Mouse (Mus musculus) ovary, postnatal 14 days (tissue): ENCODE data around the gene St5.

Experiments used
- DNase-seq: peaks from one replicate; pipeline ENCODE4 v3.0.0; 2022; ENCODE audit warnings: low spot score

The St5 gene

DNA sequence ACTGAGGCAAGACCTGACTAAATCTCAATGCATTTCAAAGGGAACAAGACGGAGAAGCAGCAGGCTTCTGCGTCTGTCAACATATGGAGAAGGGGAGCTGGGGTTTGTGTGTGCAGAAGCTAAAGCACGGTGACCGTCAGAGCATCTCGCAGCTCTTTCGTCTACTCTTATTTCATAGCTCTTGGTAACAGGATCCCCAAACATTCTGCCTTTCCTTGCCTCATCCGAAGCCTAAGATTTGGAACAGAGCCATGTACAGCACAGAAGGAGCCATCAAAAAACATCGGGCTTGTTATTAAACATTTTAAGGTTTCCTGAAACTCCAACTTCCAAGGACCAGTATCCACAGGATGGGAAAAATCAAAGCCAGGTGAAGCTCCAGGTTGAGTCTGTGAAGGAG is 62.3 kb downstream of the St5 start:
- no peak for DNase-seq

DNA sequence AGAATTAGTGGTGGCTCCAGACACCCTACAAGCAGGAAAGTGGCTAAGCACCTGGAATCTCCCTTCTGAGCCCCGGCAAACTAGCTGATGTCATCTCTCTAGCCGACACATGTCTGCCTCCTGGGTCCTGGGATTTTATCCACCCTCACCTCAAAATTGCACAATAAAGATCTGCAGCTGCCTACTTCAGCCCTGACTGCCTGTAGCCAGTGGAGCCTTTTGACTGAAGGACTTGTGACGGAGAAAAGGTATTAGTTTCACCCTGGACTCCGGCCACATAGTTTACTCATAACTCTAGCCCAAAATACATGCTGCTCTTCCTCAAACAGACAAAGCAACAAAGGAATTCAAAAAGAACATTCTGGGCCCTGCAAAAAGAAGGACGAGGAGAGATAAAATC is 66.0 kb downstream of the St5 start:
- no peak for DNase-seq

DNA sequence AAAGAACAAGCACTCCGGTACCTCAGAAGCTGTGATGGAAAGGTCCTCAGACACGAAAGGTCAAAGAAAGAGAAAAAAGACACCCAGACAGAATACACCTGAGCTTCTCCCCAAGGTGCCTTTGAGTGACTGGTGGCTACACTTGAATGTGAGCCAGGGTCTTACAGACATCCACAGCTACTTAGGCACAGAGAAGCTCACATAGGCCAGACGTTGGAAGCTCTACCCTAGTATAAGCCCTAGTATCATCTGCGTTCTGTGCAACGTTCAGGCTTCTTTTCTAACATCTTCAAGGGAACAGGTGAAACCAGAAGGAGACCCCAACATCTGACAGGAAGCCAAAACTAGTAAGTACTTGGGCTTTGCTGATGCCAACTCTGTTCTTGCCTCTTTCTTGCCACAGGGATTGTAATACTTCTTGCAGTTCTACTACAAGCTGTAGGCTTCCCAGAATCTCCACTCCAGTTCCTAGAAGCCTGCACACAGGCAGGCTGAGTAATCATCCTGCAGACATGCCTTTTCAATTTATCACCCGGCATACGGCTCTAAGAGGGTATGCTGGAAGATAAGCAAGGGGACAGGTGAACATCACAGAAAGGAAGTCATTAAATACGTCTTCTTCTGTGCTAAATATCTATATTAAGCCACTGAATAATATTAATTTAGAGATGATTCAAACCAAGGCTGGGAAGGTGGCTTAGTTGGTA is 67.2 kb downstream of the St5 start:
- no peak for DNase-seq

DNA sequence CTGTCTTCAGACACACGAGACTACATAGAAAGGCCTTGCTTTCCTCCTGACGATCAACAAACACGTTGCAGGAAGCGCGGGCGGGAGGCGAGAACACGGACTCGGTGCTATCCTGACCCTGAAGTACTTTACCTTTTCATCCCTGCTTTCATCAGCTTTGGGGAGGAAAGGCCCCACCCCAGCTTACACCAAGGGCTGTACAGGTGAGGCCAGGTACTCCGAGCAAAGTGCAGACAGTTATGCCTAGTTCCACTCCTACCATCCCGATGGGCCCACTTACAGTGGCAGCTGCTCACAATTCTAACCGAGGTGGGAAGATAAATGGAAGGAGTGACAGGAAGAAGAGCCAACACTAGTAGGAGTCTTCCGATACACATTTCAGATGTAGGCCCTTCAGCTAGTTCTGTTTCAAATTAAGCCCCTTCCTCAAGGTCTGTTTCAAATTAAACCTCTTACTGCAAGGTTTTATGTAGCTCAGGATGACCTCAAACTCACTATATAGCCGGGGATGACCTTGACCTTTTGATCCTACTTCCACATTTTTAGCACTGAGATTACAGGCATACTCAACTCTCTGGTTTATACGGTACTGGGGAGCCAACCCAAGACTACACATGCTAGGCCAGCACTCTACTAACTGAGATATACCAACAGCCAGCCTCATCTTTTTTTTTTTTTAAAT is 69.9 kb downstream of the St5 start:
- DNase-seq = no peak

GRCm38 (mm10) chr7:109631330-109631729 is 72.1 kb downstream of the St5 start:
- no peak for DNase-seq

GRCm38 (mm10) chr7:109629871-109630778 is 73.3 kb downstream of the St5 start:
- DNase-seq = no peak

DNA sequence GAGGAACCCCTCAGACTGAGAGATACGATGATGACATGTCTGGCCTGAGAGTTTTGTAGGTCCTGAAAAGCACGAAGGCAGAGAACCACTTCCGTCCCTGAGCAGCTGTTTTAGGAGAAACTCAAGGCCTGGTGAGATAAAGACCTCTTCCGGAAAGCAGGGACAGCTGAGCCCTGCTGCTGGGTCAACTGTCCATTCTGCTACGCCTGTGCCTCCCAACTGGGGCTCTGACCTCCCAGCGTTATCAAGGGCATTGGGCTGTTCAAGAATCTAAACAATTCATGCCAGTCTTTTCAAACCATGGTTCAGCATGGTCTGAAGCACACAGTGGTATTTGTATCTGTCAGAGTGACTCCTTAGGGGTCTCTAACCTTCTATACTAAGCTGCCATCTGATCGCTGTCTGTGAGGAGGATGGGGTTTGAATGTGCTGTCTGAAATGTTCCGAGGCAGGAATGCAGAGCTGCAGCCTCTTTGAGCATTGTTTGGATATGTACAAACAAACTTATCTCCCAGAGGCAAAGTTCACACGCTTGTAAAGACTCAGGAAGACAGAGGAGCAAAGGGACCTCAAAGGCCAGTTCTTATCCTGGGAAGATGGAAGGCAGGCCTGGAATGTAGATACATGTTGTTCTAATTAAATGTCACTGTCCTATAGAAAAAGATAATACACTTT is 74.3 kb downstream of the St5 start:
- DNase-seq = no peak

- no peak for DNase-seq
Observed at GRCm38 (mm10) chr7:109627851-109628250, 75.6 kb downstream of the St5 start.

DNA sequence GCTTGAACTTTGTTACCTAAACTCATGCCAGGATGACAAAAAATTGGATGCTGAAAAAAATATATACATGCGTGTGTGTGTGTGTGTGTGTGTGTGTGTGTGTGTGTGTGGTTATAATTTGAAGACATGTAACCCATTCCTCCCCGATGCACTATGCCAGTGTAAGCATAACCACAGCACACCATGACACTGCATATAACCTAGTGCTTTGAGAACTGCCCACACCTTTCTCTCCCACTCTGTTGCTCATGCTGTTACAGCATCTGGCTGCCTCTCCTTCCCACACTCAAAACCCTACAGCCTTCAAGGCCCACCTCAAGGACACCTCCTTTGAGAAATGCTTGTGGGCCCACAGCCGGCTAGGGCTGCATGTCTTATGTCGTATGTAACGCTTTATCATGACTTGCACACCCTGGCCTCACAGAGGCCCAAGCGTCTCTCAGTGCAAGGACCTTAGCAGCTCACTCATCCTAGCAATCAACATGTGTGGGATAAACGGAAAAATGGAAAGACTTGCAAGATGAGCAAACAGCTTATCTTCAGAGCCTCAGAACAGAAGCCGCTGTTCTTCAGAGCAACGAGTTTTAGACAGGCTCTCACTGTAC is 81.1 kb downstream of the St5 start:
- DNase-seq = no peak

GRCm38 (mm10) chr7:109620967-109621366 is 82.4 kb downstream of the St5 start:
- DNase-seq = no peak

GRCm38 (mm10) chr7:109620288-109620687 is 83.1 kb downstream of the St5 start:
- DNase-seq = no peak

GRCm38 (mm10) chr7:109618721-109619120 is 84.7 kb downstream of the St5 start:
- peak; percentile 65 for DNase-seq

DNA sequence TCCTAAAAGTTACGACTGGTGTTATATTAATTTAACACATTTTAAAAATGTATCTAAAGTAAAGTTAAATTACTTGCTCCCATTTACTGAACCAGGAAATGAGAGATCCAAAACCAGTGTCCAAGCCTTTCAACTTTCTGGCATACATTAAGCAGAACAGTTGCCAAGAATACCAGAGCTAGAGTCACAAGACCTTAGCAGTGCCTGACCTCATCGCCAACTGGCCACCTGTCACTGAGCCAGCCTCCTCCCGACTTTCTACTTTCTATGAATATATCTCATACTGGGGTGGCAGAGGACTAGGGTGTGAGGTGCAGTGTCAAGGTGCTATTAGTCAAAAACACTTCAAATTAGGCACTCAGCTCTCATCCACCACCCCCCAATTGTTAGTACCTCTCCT is 85.6 kb downstream of the St5 start:
- DNase-seq = no peak

DNA sequence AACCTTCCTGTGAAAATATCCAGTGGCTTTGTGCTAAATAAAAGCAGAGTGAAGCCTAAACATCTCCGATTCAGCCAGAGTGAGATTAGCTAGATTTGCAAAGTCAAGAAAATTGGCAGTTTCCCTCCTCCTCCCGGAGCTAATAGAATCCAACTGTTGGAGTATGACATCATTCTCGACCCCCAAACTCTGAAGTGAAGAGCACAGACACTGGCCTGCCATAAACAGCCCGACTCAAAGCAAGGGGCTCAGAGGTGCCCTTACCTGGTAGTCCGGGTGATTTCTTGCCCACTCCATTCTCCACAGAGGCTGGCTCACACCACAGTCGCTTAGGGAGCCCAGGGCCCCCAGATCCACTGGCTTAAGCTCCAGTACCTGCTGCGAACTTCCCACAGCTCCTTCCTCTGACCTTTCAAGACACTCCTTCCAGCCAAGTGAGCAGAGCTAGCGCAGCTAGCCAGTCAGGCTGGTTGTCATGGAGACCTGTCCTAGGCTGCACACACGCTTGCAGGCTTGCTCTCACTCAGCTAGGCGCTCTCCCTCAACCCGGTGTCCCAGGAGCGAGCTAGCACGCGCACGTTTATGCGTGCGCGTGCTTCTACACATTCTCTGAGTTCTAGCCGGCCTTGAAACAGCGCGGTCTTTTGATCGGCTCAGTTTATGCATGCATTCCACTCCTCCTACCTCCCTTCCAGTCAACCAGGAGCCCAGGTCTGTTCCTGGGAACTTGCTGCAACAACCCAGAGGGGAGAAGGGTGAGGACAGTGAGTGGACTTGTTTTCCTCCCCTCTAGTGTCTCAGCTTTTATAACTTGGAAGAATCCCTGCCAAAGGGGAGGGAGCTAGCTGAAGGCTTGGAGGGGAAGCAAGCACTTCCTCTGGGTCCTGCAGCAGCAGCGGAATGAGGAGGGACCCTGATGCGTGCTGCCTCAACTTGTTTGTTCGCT is 87.1 kb downstream of the St5 start:
- peak; percentile 60 for DNase-seq

GRCm38 (mm10) chr7:109615601-109616000 is 87.8 kb downstream of the St5 start:
- DNase-seq = no peak

- DNase-seq = no peak
Observed at GRCm38 (mm10) chr7:109614939-109615338, 88.5 kb downstream of the St5 start.

DNA sequence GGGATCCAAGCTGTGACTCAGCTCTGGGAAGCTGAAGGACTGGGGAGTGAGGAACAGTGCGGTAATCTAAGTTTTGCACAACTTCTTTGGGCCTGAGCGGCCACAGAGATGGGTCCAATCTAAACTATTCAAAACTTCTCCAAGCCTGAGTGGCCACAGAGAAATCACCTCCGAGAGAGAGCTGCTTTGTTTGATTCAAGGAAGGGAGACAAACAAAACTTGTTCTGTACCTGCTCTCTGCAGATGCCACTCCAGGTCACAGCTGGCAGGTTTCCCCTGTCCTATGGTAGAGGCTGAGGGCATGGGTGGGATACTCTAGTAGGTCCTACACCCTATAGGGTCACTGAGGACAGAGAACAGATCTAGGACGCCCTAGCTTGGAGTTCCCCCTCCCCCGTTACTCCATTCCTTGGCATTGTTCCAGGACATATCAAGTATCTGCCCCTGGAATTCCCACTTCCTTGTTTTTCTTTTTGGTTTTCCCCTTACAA is 89.8 kb downstream of the St5 start:
- no peak for DNase-seq

- no peak for DNase-seq
Observed at GRCm38 (mm10) chr7:109613051-109613450, 90.4 kb downstream of the St5 start.

DNA sequence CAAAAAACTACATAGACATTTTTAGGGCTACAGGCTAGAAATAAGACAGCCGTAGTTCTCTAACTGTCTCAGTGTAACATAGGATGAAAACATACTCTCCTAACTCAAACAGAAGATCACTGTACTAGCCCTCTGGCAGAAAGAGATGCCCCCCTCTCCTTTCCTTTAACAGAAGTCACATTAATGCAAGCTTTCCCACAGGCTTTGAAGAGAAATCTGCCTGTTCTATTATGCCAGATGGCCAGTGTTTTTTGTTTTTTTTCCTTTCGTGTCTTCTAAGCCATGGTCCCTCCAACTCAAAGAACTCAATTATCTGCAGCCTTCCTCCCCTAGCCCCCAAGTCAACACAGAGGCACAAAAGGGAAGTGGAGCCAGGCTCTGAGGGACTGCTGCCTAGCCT is 90.9 kb downstream of the St5 start:
- DNase-seq = no peak

GRCm38 (mm10) chr7:109610348-109610747 is 93.1 kb downstream of the St5 start:
- no peak for DNase-seq
